Mouse (Mus musculus): ENCODE measurements at regions not wholly inside any gene's neighbourhood (a gene's known extent, or its start where the extent isn't known, plus 50 kb on each side); places are given as distances from the start of the nearest gene placed in this dataset.

DNA sequence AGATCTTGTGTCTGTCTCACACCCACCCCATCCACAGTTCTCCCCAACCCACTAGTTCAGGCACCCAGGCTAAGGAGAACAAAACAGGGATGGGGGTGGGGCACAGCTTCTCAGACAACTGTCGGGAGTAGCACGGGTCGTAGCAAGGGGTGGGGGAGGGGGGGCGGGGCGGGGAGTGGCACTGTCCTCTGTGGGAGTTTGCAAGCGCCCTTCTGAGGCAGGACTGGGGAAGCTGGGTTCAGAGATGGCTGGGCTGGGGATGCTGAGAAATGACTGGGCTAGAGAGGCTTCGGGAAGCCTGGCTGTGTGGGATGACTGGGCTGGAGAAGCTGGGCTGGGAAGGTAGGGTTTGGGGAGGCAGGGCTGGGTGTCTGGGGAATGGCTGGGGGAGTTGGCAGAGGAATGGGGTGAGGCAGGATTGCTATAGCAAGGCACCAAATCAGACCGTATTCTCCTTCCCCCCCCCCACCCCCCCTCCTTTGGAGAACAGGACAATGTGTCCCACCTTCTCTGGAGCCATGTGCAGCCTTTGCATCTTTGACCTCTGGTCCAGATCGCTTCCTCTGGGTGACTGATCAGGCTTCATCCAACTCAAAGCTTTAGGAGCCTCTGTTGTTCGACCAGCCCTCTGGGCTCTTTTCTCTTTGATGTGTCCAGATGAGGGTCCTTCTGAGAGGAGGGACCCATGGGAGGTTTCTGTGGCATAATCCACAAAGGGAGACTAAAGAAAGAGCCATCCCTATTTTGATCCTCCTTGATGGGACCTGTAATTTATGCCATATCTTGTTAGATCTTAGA, 131.2 kb upstream of the Jade1 start:
- ATAC-seq (replicated peaks; ENCODE audit: low read depth, poor library complexity, severe bottlenecking) = no peak

DNA sequence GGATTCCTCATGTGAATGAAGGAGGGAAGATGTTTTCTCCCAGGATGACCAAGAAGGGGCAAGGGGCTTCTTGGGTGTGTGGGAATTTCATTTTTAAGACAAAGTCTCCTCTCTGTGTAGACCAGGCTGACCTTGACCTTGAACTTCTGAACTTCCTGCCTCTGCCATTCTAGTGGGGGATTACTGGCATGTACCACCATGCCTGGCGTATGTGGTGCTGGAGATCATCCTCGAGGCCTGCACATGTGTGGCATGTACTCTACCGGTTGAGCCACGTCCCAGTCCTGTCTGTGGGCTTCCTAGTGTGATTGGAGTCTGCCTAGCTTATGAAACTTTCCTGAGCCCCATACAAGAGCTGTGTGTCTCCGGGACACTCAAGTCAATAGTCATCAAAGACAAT, 131.9 kb upstream of the Jade1 start:
- no peak for ATAC-seq (replicated peaks; ENCODE audit: low read depth, poor library complexity, severe bottlenecking)

DNA sequence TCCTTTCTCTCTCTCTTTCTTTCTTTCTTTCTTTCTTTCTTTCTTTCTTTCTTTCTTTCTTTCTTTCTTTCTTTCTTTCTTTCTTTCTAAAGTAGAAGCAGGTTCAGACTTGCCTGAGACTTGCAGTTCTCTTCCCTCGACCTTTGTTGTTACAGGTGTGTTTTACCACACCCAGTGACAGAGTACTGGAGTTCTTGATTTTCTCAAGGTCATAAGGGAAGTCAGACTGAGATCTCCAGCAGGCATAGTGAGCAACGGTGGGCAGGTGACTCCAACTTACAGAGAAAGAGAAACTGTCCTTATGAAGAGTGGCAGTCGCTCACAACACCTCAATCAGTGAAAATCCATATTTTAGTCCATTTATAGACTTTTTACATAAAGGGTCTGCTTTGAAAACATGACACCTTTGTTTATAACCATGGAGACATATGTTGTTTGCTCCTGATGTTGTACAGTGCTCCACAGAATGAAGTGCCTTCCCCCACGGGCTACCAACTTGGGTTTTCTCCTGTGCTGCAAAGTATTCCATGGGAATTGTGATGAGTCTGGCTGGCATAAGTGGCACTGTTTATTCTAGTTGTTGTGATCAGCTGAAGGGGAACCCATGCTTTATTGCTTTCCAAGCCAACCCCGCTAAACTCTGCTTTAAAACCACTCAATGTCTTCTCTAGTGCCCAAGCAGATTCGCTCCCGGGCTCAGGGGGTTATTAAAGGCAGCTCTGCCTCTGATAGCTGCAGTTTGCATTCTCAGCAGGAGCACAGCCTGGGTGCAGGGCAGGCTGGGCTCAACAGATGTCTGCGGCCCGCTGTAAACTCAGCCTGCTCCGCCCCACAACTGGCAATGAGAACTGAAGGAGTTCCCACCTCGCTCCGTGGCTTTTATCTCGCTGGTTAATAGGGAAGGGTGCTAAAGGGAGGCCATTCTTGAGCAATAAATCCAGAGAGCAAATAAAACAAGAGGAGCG, 132.6 kb upstream of the Jade1 start:
- no peak for ATAC-seq (replicated peaks; ENCODE audit: low read depth, poor library complexity, severe bottlenecking)

DNA sequence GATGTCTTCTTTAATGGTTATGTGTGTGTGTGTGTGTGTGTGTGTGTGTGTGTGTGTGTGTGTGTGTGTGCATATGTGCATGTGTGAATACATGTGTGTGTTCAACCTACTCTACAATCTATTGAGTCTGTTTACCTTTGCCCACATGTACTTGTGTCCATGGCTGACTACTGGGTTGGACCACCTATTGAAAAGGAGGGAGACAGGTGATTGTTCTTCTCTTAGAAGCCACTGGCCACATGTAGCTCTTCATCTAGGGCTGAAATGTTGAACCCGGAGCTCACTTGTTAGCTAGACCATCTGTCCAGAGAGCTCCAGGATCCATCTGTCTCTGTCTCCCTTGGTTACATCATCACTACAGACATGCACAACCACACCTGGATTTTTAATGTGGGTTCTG, 141.8 kb upstream of the Jade1 start:
- ATAC-seq (replicated peaks; ENCODE audit: low read depth, poor library complexity, severe bottlenecking) = no peak

DNA sequence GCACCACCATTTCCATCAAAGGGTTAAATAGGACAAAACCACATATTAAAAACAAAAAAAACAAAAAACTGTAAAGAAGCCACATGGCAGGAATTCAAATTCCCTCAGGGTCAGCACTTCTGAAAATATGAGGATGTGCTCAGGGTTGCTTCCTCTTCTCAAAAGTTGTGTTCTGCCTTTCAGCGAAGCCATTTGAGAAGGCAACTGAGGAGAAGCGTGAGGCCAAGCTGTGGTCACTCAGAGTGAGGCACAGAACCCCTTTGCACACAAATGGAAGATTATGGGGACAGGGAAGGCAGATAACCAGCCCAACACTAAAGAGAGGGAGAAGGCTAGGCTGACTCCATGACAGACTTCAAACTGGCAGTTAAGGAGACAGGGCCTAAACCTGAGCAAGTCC, 142.8 kb upstream of the Jade1 start:
- peak; percentile 42 for ATAC-seq (replicated peaks; ENCODE audit: low read depth, poor library complexity, severe bottlenecking)

DNA sequence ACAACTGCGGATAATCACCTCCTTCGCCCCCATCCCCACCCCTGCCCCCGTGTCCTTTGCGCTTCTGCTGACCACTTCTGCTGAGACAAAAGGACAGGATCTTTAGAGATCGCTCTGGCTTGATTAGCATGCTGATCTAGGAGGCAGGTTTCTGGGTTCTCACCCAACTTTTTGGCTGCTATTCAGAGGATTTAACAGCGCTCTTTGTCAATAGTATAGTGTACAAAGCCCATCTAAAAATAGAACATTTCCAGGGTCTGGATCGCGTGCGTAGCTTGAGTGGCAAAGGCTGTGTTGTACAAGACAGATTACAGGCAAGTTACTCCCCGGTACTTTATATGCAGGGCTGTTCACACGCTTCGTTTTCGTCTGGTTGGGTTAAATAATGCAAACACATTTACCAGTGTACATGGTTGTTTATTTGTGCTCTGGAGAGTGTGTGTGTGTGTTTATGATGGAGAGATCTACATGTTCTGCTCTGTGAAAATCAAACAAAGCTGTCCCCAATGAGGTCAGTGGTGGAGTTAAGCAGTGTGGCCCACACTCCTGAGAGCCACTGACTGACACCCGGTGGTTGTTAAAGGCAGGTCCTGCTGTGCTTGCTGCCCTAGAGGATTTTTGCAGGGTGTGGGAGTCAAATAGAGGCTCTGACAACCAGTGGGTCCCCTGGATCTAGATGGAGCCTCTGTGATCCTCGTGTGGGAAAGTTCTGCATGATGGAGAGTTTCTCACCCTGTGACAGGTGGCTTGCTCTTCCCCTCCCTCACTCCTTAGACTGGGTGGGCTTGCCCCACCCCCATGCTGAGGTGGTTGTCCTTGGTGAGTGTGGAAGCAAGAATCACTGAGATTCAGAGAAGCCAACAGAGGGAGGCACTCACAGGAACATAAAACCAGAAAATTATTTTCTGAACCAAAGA, 146.5 kb upstream of the Jade1 start:
- peak; percentile 13; the same call in 1 of the 2 replicates for ATAC-seq (replicated peaks; ENCODE audit: low read depth, poor library complexity, severe bottlenecking)

DNA sequence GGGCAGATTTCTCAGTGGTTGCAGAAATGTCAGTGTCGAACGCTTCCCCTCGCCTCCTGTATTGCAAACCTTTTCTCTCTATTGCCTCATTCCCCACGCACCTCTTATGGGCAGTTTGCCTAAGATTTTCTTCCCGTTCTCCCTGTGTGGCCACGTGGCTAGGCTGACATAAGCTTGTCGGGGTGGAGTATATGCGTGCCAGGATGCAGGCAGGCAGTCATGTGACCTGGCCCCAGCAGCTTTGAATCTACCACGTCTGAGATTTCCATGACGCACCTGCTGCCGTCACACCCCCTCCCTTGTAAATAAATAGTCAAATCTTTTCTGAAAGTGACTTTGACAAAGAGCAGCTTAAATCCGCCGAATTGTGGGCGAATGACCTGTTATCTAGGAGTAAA, 147.1 kb upstream of the Jade1 start:
- ATAC-seq (replicated peaks; ENCODE audit: low read depth, poor library complexity, severe bottlenecking) = peak; percentile 77

DNA sequence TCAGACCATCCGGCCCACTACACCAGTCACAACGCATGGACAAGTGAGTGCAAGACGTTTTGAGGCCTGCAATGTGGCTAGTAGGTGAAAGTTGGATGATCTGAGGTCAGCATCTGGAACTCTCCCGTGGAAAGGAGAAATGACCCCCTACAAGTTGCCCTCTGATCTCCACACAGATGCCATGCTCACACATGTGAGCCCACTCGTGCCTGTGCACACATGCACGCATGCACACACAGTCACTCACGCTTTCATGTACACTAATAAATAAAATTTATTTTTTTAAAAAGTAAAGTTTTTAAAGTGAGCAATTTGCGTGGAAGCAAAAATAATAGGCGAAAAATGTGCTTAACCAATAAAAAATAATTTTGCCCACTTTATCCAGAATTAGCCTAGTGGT, 147.5 kb upstream of the Jade1 start:
- no peak for ATAC-seq (replicated peaks; ENCODE audit: low read depth, poor library complexity, severe bottlenecking)

DNA sequence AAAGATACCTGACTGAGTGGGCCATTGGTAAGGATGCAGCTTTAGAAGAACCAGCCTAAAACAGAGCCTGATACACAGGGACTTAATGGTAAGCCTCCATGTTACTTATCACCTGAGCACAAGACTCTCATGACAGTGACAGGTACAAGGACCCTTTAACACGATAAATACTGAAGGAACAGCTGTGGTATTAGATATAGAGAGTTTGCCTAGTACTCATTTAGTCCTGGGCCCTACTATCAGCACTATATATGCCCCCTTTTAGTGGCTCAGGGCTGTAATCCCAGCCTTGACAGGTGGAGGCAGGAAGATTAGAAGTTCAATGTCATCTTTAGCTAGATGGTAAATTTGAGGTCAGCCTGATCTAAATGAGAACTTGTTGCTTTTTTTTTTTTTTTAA, 148.0 kb upstream of the Jade1 start:
- no peak for ATAC-seq (replicated peaks; ENCODE audit: low read depth, poor library complexity, severe bottlenecking)

DNA sequence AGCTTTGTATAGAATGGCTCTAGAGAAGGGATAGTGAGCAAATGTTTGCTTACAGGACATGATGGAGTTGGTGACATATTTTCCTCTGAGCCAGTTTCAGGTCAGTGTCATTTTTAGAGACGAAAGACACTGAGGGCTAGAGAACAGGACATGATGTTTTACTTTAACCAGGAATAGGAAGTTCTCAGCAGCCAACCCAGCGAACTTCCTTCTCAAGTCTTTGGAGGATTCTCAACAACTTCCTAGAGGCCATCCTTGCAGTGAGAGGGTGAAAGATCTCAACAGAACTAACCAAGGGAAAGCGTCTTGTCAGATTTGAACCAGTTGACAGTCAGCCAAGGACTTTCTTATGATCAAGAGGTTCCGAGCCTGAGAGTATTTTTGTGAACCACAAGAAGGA, 153.7 kb upstream of the Jade1 start:
- ATAC-seq (replicated peaks; ENCODE audit: low read depth, poor library complexity, severe bottlenecking) = no peak

DNA sequence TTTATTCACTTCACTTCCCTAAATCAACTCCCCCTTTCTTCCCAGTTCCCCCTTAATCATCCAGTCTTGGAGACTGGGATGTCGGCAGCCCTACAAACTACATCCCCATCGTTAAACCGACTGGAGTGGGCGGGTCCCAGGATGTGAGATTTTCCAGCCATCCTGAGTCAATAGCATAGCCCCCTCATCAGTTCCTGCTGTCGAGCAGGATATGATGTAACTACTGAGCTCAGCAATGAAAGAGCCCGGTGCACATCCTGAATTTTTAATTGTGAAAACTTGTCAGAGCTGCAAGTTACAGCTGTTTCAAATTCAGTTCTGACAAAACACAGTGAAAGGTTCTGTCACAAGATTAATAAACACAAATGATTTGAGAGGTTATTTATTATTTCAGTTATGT, 165.7 kb upstream of the Jade1 start:
- peak; percentile 65; the same call in 1 of the 2 replicates for ATAC-seq (replicated peaks; ENCODE audit: low read depth, poor library complexity, severe bottlenecking)

DNA sequence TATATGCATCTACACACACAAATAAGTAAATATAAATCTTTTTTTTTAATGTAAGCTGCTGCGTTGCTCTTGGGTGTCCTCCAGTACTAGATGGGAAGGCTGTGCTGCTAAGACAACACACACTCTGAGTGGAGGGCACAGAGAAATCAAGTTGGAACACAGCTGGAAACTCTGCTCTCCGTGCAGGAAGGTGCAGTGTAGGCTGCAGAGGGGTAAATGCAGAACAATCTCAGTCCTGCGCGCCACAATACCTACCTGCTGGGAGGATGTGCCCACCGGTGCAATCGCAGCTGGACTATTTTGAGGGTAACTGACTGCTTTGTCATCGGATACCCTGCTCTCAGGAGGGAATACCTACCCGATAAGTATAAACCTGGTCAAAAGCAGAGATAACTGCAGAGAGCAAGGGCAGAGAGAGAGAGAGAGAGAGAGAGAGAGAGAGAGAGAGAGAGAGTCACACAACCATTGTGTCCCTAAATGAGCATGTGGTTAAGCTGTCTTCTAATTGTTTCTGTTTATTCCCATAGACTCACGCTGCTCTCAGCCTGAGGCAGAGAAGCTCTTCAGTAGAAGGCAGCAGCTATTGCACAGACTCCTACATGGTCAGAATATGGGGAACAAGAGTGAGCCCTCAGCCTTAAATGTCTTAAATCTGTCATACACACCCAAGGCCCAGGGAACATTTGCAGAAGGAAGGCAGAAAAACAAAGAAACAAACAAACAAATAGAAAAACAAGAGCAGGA, 167.9 kb upstream of the Jade1 start:
- ATAC-seq (replicated peaks; ENCODE audit: low read depth, poor library complexity, severe bottlenecking) = no peak

DNA sequence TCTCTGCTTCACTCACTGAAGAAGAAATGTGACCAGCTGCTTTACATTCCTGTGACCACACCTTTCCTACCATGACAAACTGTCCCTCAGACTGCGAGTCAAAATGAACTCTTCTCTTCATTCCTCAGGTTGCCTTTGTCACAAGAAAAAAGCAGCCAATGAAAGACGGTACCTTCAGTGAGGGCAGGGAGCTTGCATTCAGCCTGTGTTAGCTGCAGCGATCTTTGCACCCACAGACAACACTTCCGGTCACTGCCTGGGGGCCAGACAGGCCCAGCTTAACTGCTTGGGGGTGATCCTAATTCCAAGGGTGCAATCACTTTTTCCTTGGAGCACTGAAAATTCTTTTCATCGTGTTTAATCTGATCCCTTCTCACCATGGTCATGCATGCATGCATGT, 169.2 kb upstream of the Jade1 start:
- ATAC-seq (replicated peaks; ENCODE audit: low read depth, poor library complexity, severe bottlenecking) = no peak

DNA sequence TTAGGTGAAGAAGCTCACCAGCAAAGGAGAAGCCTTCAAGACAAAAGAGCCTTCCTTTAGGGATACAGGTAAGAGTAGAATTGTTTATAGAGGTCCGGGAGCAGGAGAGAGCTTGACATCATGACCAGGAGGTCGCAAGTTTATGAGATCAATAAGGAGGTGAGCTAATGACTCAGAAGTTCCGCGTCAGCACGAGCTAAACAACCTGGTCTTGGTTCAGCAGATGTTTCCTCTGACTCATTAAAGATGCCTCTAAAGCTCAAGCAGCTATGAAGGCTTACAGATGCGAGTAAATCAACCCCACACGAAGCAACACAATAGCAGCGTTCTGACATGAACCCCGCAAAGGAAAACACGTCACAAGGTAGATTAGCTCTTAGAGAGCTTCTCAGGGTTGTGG, 171.1 kb upstream of the Jade1 start:
- no peak for ATAC-seq (replicated peaks; ENCODE audit: low read depth, poor library complexity, severe bottlenecking)

DNA sequence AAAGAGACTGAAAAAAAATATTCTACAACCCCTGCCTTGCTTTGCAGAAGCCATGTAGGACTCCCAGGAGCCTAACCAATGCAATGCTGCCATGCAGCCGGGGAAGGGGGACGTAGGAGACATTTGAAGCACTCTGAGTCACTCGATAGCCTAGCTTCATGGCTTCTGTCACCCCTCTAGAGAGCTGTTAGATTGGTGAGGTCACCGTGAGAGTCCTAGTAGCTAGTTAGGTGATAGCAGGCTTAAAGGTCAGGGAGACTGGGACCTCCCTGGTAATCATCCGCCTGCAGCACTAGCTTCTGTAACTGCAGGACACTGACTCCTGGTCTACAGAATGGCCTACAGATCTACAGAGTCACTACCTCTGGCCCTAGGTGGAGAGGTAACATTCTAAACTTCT, 177.0 kb upstream of the Jade1 start:
- no peak for ATAC-seq (replicated peaks; ENCODE audit: low read depth, poor library complexity, severe bottlenecking)

DNA sequence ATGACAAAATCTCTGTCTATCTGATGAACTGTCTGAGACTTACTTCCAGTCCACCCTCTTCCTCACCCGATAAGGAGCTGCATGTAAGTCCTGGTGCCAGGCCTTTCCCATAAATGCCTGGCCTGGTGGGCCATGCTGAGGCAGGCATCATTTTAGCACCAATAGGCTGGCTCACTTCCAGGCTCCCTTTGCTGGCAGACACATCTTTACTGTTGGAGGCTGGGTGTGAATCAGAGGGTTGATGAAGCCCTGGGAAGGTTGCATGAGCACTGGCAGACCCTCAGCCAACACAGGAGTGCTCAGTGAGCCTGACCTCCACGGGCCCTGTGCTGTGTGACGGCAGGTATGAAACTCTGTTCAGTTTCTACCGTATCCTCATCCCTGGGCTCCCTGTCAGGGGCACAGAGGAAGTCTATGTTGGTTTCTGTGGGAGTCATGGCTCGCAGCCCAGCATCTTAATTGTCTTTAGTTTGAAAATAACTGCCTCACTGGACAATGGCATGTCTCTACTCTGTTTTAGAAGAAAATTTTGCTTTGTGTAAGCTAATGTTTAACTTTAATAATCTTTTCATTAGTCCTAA, 177.6 kb upstream of the Jade1 start:
- no peak for ATAC-seq (replicated peaks; ENCODE audit: low read depth, poor library complexity, severe bottlenecking)

DNA sequence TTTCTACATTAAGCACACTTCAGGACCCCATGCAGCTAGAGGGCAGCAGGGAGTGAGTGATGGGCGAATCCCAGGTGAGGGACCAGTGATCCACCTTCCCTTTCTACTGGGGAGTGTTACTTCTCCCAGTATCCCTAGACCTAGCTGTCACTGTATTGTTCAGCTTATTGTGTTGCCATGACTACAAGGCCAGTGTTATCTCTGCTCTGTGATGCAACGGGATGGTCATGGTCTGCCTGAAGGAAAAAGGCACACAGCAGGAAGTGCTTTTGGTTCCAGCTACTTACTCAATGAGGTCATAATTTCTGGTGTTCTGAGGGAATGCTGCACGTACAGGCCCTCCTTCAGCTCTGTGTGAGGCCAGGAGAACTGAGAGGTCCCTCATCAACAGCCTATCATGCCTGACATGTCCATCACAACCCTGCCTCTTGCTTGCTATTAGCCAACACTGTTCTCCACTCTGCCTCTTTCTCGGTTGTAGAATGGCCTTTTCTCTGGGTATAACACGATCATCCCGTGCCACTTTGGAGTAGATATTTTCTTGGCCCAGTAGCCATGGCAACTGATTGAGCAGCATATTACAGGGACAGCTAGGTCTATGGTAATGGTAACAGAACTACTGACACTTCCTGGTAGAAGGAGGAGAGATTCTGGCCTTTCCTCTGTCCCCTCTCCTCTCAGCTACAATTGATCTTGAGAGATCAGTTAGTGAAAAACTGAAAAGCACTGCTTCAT, 178.5 kb upstream of the Jade1 start:
- peak; percentile 50 for ATAC-seq (replicated peaks; ENCODE audit: low read depth, poor library complexity, severe bottlenecking)

DNA sequence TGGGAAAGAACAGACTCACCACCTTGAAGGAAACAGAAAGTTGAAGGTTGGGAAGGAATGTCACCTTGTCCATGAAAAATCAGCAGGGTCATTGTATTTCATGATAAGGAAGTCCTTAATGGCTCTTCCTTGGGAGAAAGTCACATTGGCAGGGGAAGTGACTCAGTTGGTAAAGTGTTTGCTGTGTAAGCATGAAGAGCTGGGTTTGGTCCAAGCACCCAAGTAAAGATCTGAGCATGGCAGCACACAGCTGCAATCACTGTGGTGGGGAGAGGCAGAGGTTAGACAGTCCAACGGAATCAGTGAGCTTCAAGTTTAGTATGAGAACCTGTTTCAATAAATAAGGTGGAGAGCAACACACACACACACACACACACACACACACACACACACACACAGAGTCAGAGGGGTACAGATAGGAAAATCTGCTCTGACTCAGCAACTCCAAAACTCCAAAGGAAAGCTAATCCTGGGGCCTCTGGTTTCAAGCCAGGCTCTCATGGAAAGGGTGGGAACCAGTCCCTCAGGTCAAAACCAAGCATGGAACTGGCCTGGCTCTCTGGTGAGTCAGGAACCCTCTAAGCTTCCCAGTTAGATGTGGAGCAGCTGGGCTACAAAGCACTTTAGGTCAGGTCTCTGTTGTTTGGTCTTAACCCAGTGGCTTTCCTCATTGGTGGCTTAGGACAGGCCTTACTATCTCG, 180.2 kb upstream of the Jade1 start:
- ATAC-seq (replicated peaks; ENCODE audit: low read depth, poor library complexity, severe bottlenecking) = no peak

Measured in common myeloid progenitor, adult 5-6 weeks (primary cell).